13 mouse cellular contexts compared by ENCODE assay signal in genomic region chr1:63903201-63903600, GRCm38 (mm10).
DNase-seq lines count a peak whose midpoint lies in the region; ATAC-seq and TF ChIP-seq lines count a peak whose summit lies in the region.
"Had no signal": no experiment of that assay in that cellular context is flagged by ENCODE, and none has a peak within 500 bp of the region (broad histone marks: within the 10 kb centered on the region; RNA-seq: fewer than 3 reads in every experiment).

No protein-coding gene starts in this region.

- no peak overlapping the region for H3K4me2 ChIP-seq in heart, embryonic 12.5 days
- H3K4me2 ChIP-seq in kidney, embryonic 16.5 days (replicated peaks; ENCODE audit: low read depth, low read length): no peak overlapping the region
- no peak overlapping the region for H3K4me2 ChIP-seq in hindbrain, embryonic 13.5 days
- H3K4me2 ChIP-seq: embryonic facial prominence, embryonic 12.5 days; heart, embryonic 13.5 days had no signal

- no peak overlapping the region for H3K27ac ChIP-seq in heart, embryonic 12.5 days (ENCODE audit: poor library complexity, severe bottlenecking)
- H3K27ac ChIP-seq in kidney, embryonic 16.5 days (ENCODE audit: low read length): no peak overlapping the region
- H3K27ac ChIP-seq in hindbrain, embryonic 13.5 days: no peak overlapping the region
- H3K27ac ChIP-seq: embryonic facial prominence, embryonic 12.5 days; heart, embryonic 13.5 days; midbrain, embryonic 10.5 days had no signal

- no peak for ATAC-seq in heart, embryonic 12.5 days (ENCODE audit: insufficient number of reproducible peaks, low FRiP score)
- peak; percentile 67; the same call in 1 of the 2 replicates for ATAC-seq in kidney, embryonic 16.5 days (ENCODE audit: low FRiP score, low TSS enrichment)
- ATAC-seq in hindbrain, embryonic 13.5 days (ENCODE audit: low FRiP score): no peak
- no peak for ATAC-seq in megakaryocyte progenitor cell, adult 5-6 weeks (replicated peaks; ENCODE audit: poor library complexity)

- H3K4me3 ChIP-seq in heart, embryonic 12.5 days: no peak overlapping the region
- H3K4me3 ChIP-seq in lung, adult 2 months (replicated peaks; ENCODE audit: extremely low read depth, low read depth, low read length): no peak overlapping the region
- no peak overlapping the region for H3K4me3 ChIP-seq in kidney, embryonic 16.5 days (ENCODE audit: low read length)
- no peak overlapping the region for H3K4me3 ChIP-seq in hindbrain, embryonic 13.5 days
- H3K4me3 ChIP-seq: embryonic facial prominence, embryonic 12.5 days; heart, embryonic 13.5 days; midbrain, embryonic 10.5 days had no signal

- H3K4me1 ChIP-seq in heart, embryonic 12.5 days (replicated peaks): no peaks in the 10 kb centered on the region
- H3K4me1 ChIP-seq in lung, adult 2 months (ENCODE audit: control insufficient read depth, insufficient read depth, low read length): no peaks in the 10 kb centered on the region
- H3K4me1 ChIP-seq in kidney, embryonic 16.5 days (ENCODE audit: insufficient read depth, low read length): peaks cover 3% of the 10 kb centered on the region; the same call in 1 of the 2 replicates
- peaks cover 12% of the 10 kb centered on the region for H3K4me1 ChIP-seq in hindbrain, embryonic 13.5 days (replicated peaks)
- H3K4me1 ChIP-seq: embryonic facial prominence, embryonic 12.5 days had no signal

- no peaks in the 10 kb centered on the region for H3K36me3 ChIP-seq in heart, embryonic 12.5 days
- H3K36me3 ChIP-seq in kidney, embryonic 16.5 days (ENCODE audit: insufficient read depth, low read length): no peaks in the 10 kb centered on the region
- H3K36me3 ChIP-seq in hindbrain, embryonic 13.5 days: no peaks in the 10 kb centered on the region
- H3K36me3 ChIP-seq: embryonic facial prominence, embryonic 12.5 days; heart, embryonic 13.5 days; midbrain, embryonic 10.5 days had no signal

- no peaks in the 10 kb centered on the region for H3K9me3 ChIP-seq in heart, embryonic 12.5 days (replicated peaks)
- no peaks in the 10 kb centered on the region for H3K9me3 ChIP-seq in kidney, embryonic 16.5 days (ENCODE audit: low read length)
- no peaks in the 10 kb centered on the region for H3K9me3 ChIP-seq in hindbrain, embryonic 13.5 days
- H3K9me3 ChIP-seq: embryonic facial prominence, embryonic 12.5 days; heart, embryonic 13.5 days; midbrain, embryonic 10.5 days had no signal

- no peak for TF ChIP-seq CTCF in lung, adult 2 months (IDR thresholded peaks at IDR 0.05; ENCODE audit: insufficient read depth, low read length)

- no peak overlapping the region for H3K9ac ChIP-seq in heart, embryonic 12.5 days
- no peak overlapping the region for H3K9ac ChIP-seq in kidney, embryonic 16.5 days (replicated peaks; ENCODE audit: low read length)
- H3K9ac ChIP-seq in hindbrain, embryonic 13.5 days: no peak overlapping the region
- H3K9ac ChIP-seq: embryonic facial prominence, embryonic 12.5 days; heart, embryonic 13.5 days had no signal

- WGBS in heart, embryonic 12.5 days: 37% methylated on average over 3 of the region's 3 CpGs
- 58% methylated on average over 3 of the region's 3 CpGs for WGBS in lung, adult 2 months
- 13% methylated on average over 3 of the region's 3 CpGs for WGBS in kidney, embryonic 16.5 days
- 64% methylated on average over 3 of the region's 3 CpGs for WGBS in hindbrain, embryonic 13.5 days

- DNase-seq in heart, adult 9 months (ENCODE audit: low spot score in 2 of 2): peak; percentile 3 to 9
- peak; percentile 7 for DNase-seq in lung, postnatal 36 days
- no peak for DNase-seq in lung, adult 2 months
- peak; percentile 43 for DNase-seq in adrenal gland, postnatal 10 days
- DNase-seq: layer of hippocampus, adult 9-11 months; spleen, adult 18-20 months had no signal

- no peaks in the 10 kb centered on the region for H3K27me3 ChIP-seq in heart, embryonic 12.5 days (replicated peaks)
- no peaks in the 10 kb centered on the region for H3K27me3 ChIP-seq in kidney, embryonic 16.5 days (ENCODE audit: insufficient read depth, low read length)
- H3K27me3 ChIP-seq in hindbrain, embryonic 13.5 days: no peaks in the 10 kb centered on the region
- H3K27me3 ChIP-seq: embryonic facial prominence, embryonic 12.5 days; heart, embryonic 13.5 days had no signal

- TF ChIP-seq POLR2A in lung, adult 2 months (IDR thresholded peaks at IDR 0.05; ENCODE audit: borderline replicate concordance, extremely low read depth, low read depth, low read length): no peak
